Mouse (Mus musculus) erythroblast, embryonic 14.5 days (primary cell): ENCODE data around the gene Atf7ip.

ENCODE experiments used
- GATA1 ChIP-seq: IDR thresholded peaks from 2 replicates; pipeline ENCODE4 v1.6.1; 2012; ENCODE audit warnings: low read length, inconsistent platforms, mixed read lengths
- TAL1 ChIP-seq: IDR thresholded peaks from 3 replicates; pipeline ENCODE4 v1.6.1; 2012; ENCODE audit warnings: low read length, inconsistent platforms, mixed read lengths

DNA sequence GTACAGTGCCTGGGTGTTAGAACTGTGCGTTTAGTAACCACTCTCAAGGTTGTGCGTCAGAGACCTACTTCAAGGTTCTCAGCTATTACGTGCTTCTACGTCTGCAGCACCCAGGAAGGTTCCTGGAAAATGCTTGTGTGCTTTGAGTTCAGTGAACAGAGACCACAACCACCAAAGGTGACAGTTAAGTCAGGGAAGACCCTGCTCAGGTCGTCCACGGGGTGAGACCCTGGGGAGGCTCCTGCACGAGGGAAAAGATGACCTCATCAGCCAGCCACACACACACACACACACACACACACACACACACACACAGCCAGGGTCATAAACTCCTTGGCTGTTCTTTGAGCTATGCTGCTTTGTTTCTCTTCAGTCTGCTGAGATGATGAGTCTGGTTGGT is 96.6 kb downstream of the Atf7ip start:
- TF ChIP-seq GATA1 = no peak
- no peak for TF ChIP-seq TAL1
